ENCODE assay signal across 8 mouse cellular contexts in genomic region chr16:18620601-18621361, GRCm38 (mm10). TPM values are rescaled to one million over a fixed set of nuclear protein-coding genes. Genes with fewer than 3 reads are reported as not detected.
DNase-seq lines count a peak whose midpoint lies in the region; ATAC-seq and TF ChIP-seq lines count a peak whose summit lies in the region.

No protein-coding gene starts in this region.

- peak; percentile 39 for ATAC-seq in lung, embryonic 14.5 days (ENCODE audit: insufficient read depth)
- no peak; the same call in 1 of the 2 replicates for ATAC-seq in heart, embryonic 16.5 days (replicated peaks; ENCODE audit: extremely low read depth, insufficient read depth, low FRiP score)
- ATAC-seq in megakaryocyte progenitor cell, adult 5-6 weeks (replicated peaks; ENCODE audit: poor library complexity) = no peak

- H3K27ac ChIP-seq in lung, embryonic 14.5 days (ENCODE audit: low read depth) = no peak overlapping the region
- H3K27ac ChIP-seq in heart, embryonic 16.5 days (ENCODE audit: low read length) = no peak overlapping the region
- H3K27ac ChIP-seq in olfactory bulb, adult 2 months (ENCODE audit: insufficient read depth, low read depth, low read length) = no peak overlapping the region

- H3K9me3 ChIP-seq in lung, embryonic 14.5 days (ENCODE audit: low read depth, low read length) = no peaks in the 10 kb centered on the region
- no peaks in the 10 kb centered on the region for H3K9me3 ChIP-seq in heart, embryonic 16.5 days (replicated peaks; ENCODE audit: control insufficient read depth, low read length)

- peak overlapping the region; percentile 52 for H3K4me3 ChIP-seq in lung, embryonic 14.5 days (ENCODE audit: low read depth, low read length)
- peak overlapping the region; percentile 56 for H3K4me3 ChIP-seq in heart, embryonic 16.5 days (ENCODE audit: low read length)
- H3K4me3 ChIP-seq in olfactory bulb, adult 2 months (ENCODE audit: insufficient read depth, low read depth, low read length) = peak overlapping the region; percentile 56

- H3K9ac ChIP-seq in lung, embryonic 14.5 days = peak overlapping the region; percentile 38
- H3K9ac ChIP-seq in heart, embryonic 16.5 days (ENCODE audit: low read length) = peak overlapping the region; percentile 62

- H3K27me3 ChIP-seq in lung, embryonic 14.5 days (ENCODE audit: insufficient read depth, low read length) = peaks cover 72% of the 10 kb centered on the region
- H3K27me3 ChIP-seq in heart, embryonic 16.5 days (ENCODE audit: control insufficient read depth, insufficient read depth, low read length) = peaks cover 94% of the 10 kb centered on the region

- WGBS in lung, embryonic 14.5 days = 1% methylated on average over 73 of the region's 74 CpGs
- 2% methylated on average over 74 of the region's 74 CpGs for WGBS in heart, embryonic 16.5 days
- WGBS in olfactory bulb, adult 2 months = 6% methylated on average over 74 of the region's 74 CpGs

- intact Hi-C loops in left cerebral cortex, postnatal 36 days (cut with DNase I) = loop anchor here (5.0 kb wide), 1 partner anchor 123 kb away; the partner anchor contains the start of genes Gnb1l and Rtl10

- peaks cover 7% of the 10 kb centered on the region for H3K4me1 ChIP-seq in lung, embryonic 14.5 days (ENCODE audit: insufficient read depth)
- H3K4me1 ChIP-seq in heart, embryonic 16.5 days (ENCODE audit: control insufficient read depth, insufficient read depth, low read length) = peaks cover 26% of the 10 kb centered on the region
- H3K4me1 ChIP-seq in olfactory bulb, adult 2 months (ENCODE audit: control insufficient read depth, insufficient read depth, low read length) = peaks cover 63% of the 10 kb centered on the region

- H3K36me3 ChIP-seq in lung, embryonic 14.5 days (ENCODE audit: insufficient read depth) = peaks cover 26% of the 10 kb centered on the region; the same call in 1 of the 2 replicates
- H3K36me3 ChIP-seq in heart, embryonic 16.5 days (ENCODE audit: control insufficient read depth, insufficient read depth) = no peaks in the 10 kb centered on the region

- H3K4me2 ChIP-seq in lung, embryonic 14.5 days = peak overlapping the region; percentile 92
- H3K4me2 ChIP-seq in heart, embryonic 16.5 days (ENCODE audit: low read depth, low read length) = peak overlapping the region; percentile 83

- DNase-seq in lung, embryonic 14.5 days = peak; percentile 75
- no peak for DNase-seq in lung, adult 18-20 months
- peak; percentile 79 for DNase-seq in cerebellum, adult 9-11 months
- DNase-seq in left cerebral cortex, postnatal 36 days (ENCODE audit: low spot score in 2 of 2) = peak; percentile 69 to 70
- no peak for DNase-seq in testis, postnatal 10 days (ENCODE audit: low spot score)

- TF ChIP-seq POLR2A in olfactory bulb, adult 2 months (IDR thresholded peaks at IDR 0.05; ENCODE audit: insufficient read depth, low read depth, low read length) = no peak

- no peak for TF ChIP-seq CTCF in lung, embryonic 14.5 days (IDR thresholded peaks at IDR 0.05; ENCODE audit: low read depth)
- TF ChIP-seq CTCF in olfactory bulb, adult 2 months (IDR thresholded peaks at IDR 0.05; ENCODE audit: insufficient read depth, low read depth, low read length) = no peak

RNA-seq across cellular contexts. Expression of gene Gp1bb, which starts 1.4 kb away (rescaled TPM):
- polyA plus RNA-seq in lung, embryonic 14.5 days (2014; fragmentation: Nextera tagmentation; extraction: Ambion mirVana) = 3.8 and 4.1 TPM in 2 replicates
- 2.4 and 3.4 TPM in 2 replicates for polyA plus RNA-seq in heart, embryonic 16.5 days (2015; fragmentation: Nextera tagmentation; extraction: Ambion mirVana)
- total RNA-seq in left cerebral cortex, postnatal 36 days (2021) = 1 to 10 TPM; 1.1 to 1.6 TPM
- polyA plus RNA-seq in olfactory bulb, adult 2 months (2012; ENCODE audit: insufficient read depth, insufficient read length, low replicate concordance, missing spikeins) = not detected in 2 replicates
- total RNA-seq in megakaryocyte progenitor cell, adult 5-6 weeks (2015) = 0.76 TPM in 1 of 2 replicates, not detected in the other
- 0.25 TPM in 1 of 2 replicates, not detected in the other for total RNA-seq in megakaryocyte progenitor cell, adult 5-6 weeks (2017)

RNA-seq across cellular contexts. Expression of gene Gm49601, which starts 5.4 kb away (rescaled TPM):
- 1.2 and 1.7 TPM in 2 replicates for polyA plus RNA-seq in lung, embryonic 14.5 days (2014; fragmentation: Nextera tagmentation; extraction: Ambion mirVana)
- 0.63 and 0.66 TPM in 2 replicates for polyA plus RNA-seq in heart, embryonic 16.5 days (2015; fragmentation: Nextera tagmentation; extraction: Ambion mirVana)
- 100 to 1,000 TPM; 255 to 281 TPM for total RNA-seq in left cerebral cortex, postnatal 36 days (2021)
- polyA plus RNA-seq in olfactory bulb, adult 2 months (2012; ENCODE audit: insufficient read depth, insufficient read length, low replicate concordance, missing spikeins) = not detected in 2 replicates
- total RNA-seq in megakaryocyte progenitor cell, adult 5-6 weeks (2015) = 0.79 and 1.4 TPM in 2 replicates
- 1.4 and 3.5 TPM in 2 replicates for total RNA-seq in megakaryocyte progenitor cell, adult 5-6 weeks (2017)

RNA-seq across cellular contexts. Expression of gene Sept5, which starts 9.0 kb away (rescaled TPM):
- polyA plus RNA-seq in lung, embryonic 14.5 days (2014; fragmentation: Nextera tagmentation; extraction: Ambion mirVana) = 19.3 and 20.1 TPM in 2 replicates
- polyA plus RNA-seq in heart, embryonic 16.5 days (2015; fragmentation: Nextera tagmentation; extraction: Ambion mirVana) = 8.4 and 8.5 TPM in 2 replicates
- total RNA-seq in left cerebral cortex, postnatal 36 days (2021) = 100 to 1,000 TPM; 834 to 992 TPM
- not detected in 2 replicates for polyA plus RNA-seq in olfactory bulb, adult 2 months (2012; ENCODE audit: insufficient read depth, insufficient read length, low replicate concordance, missing spikeins)
- total RNA-seq in megakaryocyte progenitor cell, adult 5-6 weeks (2015) = 7.0 and 9.1 TPM in 2 replicates
- total RNA-seq in megakaryocyte progenitor cell, adult 5-6 weeks (2017) = 2.6 and 8.7 TPM in 2 replicates

RNA-seq across cellular contexts. Expression of gene Tbx1, which starts 30.3 kb away (rescaled TPM):
- polyA plus RNA-seq in lung, embryonic 14.5 days (2014; fragmentation: Nextera tagmentation; extraction: Ambion mirVana) = 12.0 and 15.8 TPM in 2 replicates
- 0.47 and 1.5 TPM in 2 replicates for polyA plus RNA-seq in heart, embryonic 16.5 days (2015; fragmentation: Nextera tagmentation; extraction: Ambion mirVana)
- 1 to 10 TPM in 1 of 2 experiments, under 1 TPM in 1; 0.94 to 1.4 TPM for total RNA-seq in left cerebral cortex, postnatal 36 days (2021)
- not detected in 2 replicates for polyA plus RNA-seq in olfactory bulb, adult 2 months (2012; ENCODE audit: insufficient read depth, insufficient read length, low replicate concordance, missing spikeins)
- total RNA-seq in megakaryocyte progenitor cell, adult 5-6 weeks (2015) = not detected in 2 replicates
- total RNA-seq in megakaryocyte progenitor cell, adult 5-6 weeks (2017) = not detected in 2 replicates

Comparison
In these comparisons a context has a peak if more than half of its experiments do, and no peak if none do; other contexts are left out.
1. DNase-seq: peak in lung, embryonic 14.5 days (single experiment), cerebellum, adult 9-11 months (single experiment) and left cerebral cortex, postnatal 36 days (2 of 2); none in lung, adult 18-20 months (0 of 2) and testis, postnatal 10 days (single experiment).
2. Peak in every context shown above with its lines, with median percentiles within 50 percentile points of each other: H3K4me3 ChIP-seq.